Mouse (Mus musculus) erythroblast, adult 5-6 weeks (primary cell): Measurements from ENCODE around the gene Gstp2. TPM values are rescaled to one million over a fixed set of nuclear protein-coding genes. Genes with fewer than 3 reads are reported as not detected.
"Not testable (repeated sequence)": the region's sequence is repeated elsewhere in the genome, so short reads cannot be mapped to it uniquely, and the experiment has no call there.

ENCODE experiments used
- ATAC-seq: replicated peaks from 2 replicates; pipeline ENCODE4 v1.8.0; 2016; ENCODE audit warnings: moderate number of reproducible peaks, mild to moderate bottlenecking, moderate TSS enrichment, inconsistent platforms; ENCODE audit not compliant: poor library complexity, low FRiP score, severe bottlenecking
- total RNA-seq, 2 experiments: library from RNA; stranded (forward) in 1 of 2; stranded (reverse) in 1 of 2; fragments of 150-400 nt in 1 of 2; fragments of 200-764, 138-1000 nt in 1 of 2; gene quantifications; 2 replicates each; pipeline versions ENCODE4 v1.2.3 to v1.2.4; 2015 to 2017; ENCODE audit warnings: low replicate concordance in 2 of 2

Gstp2 gene
- total RNA-seq, 2 experiments from 2014 or later, result 1.4 TPM; not detected in 1

DNA sequence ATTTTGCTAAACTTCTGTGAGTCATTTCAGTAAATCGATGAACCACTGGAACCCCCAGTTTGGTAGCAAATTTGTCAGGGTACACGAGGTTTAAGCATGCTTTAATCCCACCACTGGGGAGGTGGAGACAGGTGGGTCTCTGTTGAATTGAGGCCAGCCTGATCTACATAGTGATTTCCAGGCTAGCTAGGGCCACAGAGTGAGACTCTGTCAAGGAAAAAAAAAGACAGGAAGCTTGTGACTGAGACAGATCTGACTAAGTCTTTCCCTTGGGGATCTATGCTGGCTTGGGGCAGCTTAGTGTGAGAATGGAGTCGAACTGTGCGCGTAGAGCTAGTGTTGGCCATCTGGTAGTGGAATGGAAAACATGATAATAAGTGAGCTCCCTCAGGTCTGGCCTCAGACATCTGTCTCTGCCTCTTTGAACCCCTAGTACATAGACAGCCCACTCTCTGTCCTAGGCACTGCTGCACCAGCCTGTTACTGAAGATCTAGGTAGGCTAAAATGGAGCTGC, 6.8 kb upstream of the Gstp2 start:
- ATAC-seq, result no peak

- no peak for ATAC-seq
Observed at GRCm38 (mm10) chr19:4051741-4052515, 6.1 kb upstream of the Gstp2 start.

GRCm38 (mm10) chr19:4051016-4051415, 5.2 kb upstream of the Gstp2 start:
- ATAC-seq, result no peak

- not testable (repeated sequence) for ATAC-seq
Observed at GRCm38 (mm10) chr19:4049069-4049468, 3.2 kb upstream of the Gstp2 start.

GRCm38 (mm10) chr19:4047859-4048258, 2.0 kb upstream of the Gstp2 start:
- ATAC-seq, result peak; percentile 50

DNA sequence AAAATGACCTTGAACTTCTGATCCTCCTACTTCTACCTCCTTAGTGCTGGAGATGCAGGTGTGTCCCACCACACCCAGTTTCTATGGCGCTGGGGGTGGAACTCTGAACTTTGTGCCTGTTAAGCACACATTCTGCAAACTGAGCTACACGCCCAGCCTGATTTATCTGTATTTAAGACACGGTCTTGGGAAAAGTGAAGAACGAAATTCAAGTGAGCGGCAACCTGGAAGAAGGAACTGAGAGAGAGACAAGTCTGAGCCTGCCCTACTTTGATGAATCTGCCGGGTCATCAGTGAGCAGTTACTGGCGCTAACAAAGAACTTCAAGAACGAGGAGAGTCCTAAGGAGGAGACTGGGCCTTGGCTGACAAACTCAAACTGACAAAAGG, 1.0 kb upstream of the Gstp2 start:
- peak; percentile 80 for ATAC-seq

DNA sequence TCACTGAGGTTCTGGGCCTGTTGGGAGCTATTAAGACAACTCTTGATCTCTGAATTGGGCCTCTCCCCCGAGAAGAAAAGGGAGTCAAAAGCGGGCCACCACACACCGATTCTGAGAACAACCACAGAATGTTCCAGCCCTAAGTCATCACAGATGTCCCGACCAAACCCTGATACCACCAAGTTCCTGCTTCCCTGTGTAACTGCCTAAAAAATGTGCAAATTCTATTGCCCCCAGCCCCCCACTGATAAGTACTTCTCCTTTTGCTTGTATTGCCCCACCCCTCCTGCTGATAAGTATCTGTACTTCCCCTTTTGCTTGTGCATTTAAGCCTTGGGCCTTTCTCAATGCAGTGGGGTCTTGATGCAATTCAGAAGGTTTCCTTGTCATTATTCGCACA, 1.7 kb downstream of the Gstp2 start:
- ATAC-seq, result not testable (repeated sequence)

DNA sequence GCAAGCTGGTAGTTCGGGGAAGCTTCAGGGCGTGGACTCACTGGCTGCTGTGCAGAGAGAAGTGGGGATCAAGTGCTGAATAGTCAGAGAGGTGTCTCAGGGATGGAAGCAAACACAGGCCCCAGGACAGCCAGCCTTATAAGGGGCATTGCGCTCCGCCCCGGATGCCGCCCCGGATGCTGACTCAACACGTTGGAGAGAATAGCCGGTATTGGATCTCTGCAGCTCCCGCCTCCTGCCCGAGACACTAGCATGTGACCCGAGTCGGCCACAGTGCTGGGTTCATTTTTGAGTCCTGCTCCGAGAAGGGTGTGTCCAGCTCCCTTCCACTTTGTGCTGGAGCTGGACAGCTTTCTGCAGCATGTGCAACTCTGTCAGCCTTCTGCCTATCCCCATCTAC, 3.7 kb downstream of the Gstp2 start:
- no peak for ATAC-seq

DNA sequence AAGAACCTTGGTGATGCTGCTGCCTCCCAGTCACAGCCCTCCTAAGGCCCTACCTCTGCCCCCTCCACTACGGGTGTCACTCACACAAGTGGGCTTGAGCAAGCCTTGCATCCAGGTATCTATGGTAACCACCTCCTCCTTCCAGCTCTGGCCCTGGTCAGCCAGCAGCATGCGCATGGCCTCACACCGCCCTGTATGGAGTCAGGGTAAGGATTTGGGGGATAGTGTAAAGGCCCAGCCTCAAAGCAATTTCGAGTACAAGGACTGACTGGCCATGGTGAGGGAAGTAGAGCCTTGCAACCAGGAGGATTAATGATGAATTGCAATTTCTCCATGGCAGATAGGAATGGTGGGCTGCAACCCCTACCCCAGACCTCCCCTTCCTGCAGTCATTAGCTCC, 4.3 kb downstream of the Gstp2 start:
- not testable (repeated sequence) for ATAC-seq

GRCm38 (mm10) chr19:4040941-4041340, 4.9 kb downstream of the Gstp2 start:
- ATAC-seq, result not testable (repeated sequence)

GRCm38 (mm10) chr19:4037788-4038232, 8.0 kb downstream of the Gstp2 start, which contains the start of gene Gstp1:
Gstp1 (minus strand) TSS chr19:4037985.
- ATAC-seq, result peak; percentile 89

DNA sequence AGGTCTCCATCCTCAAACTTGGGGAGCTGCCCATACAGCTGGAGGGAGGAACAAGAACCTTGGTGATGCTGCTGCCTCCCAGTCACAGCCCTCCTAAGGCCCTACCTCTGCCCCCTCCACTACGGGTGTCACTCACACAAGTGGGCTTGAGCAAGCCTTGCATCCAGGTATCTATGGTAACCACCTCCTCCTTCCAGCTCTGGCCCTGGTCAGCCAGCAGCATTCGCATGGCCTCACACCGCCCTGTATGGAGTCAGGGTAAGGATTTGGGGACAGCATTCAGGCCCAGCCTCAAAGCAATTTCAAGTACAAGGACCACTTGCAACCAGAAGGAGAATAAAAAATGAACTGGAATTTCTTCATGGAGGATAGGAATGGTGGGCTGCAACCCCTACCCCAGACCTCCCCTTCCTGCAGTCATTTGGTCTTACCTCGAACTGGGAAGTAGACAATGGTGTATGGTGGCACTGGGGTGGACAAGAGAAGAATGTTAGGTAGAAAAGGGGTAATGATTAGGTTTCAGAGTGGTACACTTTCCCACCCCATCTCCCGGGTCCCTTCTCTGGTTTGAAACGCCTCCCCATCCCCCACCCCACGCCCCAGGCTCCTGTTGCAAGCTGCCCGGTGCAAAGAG, 8.6 kb downstream of the Gstp2 start:
- ATAC-seq, result not testable (repeated sequence)

- ATAC-seq, result no peak
Observed at GRCm38 (mm10) chr19:4036327-4037045, 9.3 kb downstream of the Gstp2 start.

DNA sequence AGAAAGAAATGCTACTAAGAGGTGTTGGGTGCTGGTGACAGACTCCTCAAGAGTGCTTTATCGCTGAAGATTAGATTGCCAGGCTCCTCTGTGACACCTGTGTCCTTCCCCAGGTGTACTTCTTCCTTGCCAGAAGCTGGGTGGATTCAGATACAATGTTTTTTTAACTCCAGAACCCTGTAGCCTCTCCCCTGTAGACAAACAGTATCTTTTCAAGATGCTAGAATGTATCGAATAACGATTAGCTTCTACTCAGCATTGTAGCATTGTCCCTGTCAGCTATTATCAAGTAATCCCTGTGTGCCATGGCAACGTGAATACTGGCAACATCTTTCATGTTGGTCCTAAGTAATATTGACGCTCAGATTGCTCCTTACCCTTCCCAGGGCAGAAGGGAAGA, 12.1 kb downstream of the Gstp2 start:
- no peak for ATAC-seq

DNA sequence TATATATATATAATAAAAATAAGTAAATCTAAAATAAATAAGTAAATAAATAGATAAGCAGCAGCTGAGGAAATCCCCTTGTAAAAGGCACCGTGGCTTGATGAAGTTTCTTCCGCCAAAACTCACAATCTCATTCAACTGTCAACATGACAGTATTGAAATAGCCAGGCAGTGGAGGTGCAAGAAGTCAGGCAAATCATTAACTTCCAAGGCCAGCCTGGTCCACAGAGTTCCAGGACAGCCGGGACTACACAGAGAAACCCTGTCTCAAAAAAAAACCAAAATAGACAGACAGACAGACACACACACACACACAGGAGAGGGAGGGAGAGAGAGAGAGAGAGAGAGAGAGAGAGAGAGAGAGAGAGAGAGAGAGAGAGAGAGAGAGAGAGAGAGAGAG, 12.5 kb downstream of the Gstp2 start:
- no peak for ATAC-seq

DNA sequence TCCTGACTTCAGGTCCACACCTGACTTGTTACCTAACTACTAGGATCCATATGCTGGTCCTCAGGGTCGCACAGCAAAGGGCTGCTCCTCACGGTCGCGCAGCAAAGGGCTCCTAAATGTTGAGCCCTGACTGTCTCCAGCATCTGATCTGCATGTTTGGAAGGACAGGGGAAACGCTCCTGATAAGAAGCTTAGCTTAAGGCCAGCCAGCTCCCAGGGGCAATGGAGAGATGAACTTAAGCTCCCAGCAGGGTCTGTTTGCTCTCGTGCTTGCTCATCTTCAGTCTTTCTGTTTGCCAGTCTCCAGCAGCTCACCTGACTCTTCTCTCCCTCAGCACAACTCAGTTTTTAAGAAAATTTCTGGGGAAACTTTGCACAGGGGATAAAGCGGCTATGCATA, 13.2 kb downstream of the Gstp2 start:
- ATAC-seq, result no peak

GRCm38 (mm10) chr19:4027576-4027975, 18.2 kb downstream of the Gstp2 start:
- no peak for ATAC-seq

- ATAC-seq, result no peak
Observed at GRCm38 (mm10) chr19:4023185-4023584, 22.6 kb downstream of the Gstp2 start.

DNA sequence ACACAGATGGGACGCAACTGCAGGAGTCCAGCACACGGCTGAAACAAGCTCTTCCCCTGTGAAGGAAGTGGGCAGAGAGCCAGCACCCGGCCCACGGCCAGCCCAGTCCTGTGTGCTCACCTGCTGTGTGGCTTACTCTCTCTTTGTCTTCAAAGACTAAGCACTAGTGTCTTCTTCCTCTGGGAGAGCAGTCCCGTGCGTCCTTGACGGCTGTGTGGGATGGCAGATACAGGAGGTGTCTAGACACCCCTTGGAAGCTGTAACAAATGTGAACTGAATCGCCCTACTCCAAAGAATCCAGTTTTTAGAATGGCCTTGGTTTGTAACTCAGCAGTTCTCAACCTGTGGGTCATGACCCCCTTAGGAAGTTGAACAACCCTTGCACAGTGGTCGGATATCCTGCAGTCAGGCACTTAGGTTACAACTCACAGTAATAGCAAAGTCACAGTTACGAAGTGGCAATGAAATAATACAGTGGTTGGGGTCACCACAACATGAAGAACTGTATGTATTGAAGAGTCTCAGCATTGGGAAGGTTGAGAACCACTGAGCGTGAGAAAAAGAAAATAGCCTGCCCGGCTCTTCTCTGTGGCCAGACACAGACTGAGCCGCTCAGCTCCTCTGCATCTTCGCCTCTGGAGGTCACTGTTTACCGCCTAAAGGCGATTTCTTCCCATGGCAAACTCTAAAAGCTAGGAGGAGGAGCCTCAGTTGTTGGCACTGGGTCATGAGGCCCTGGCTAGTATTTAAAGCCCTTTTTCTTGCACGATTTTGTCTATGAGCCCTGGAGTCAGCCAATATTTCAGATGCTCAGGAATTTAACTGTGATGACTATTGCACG, 26.9 kb downstream of the Gstp2 start:
- peak; percentile 95 for ATAC-seq
